Mouse (Mus musculus) liver, embryonic 11.5 days (tissue): ENCODE measurements around the gene Tesmin. TPM values are rescaled to one million over a fixed set of nuclear protein-coding genes. Genes with fewer than 3 reads are reported as not detected.

Experiments used
- ATAC-seq: fragments of 200-750 bp; cut with Nextera tagmentation; replicated peaks from 2 replicates; pipeline ENCODE4 v1.8.0; 2017; ENCODE audit warnings: moderate number of reproducible peaks, mild to moderate bottlenecking, moderate TSS enrichment, moderate library complexity; ENCODE audit not compliant: low FRiP score
- DNase-seq: peaks from one replicate; pipeline ENCODE4 v3.0.0-alpha.2; 2017; ENCODE audit warnings: low spot score
- H3K27ac ChIP-seq: fragments of 300-500 bp; sonication (generic); 2 replicates; pipeline ENCODE4 v1.5.1; 2014; ENCODE audit warnings: mild to moderate bottlenecking, low read depth, low read length, control low read depth
- H3K27me3 ChIP-seq: fragments of 300-500 bp; sonication (generic); replicated peaks from 2 replicates; pipeline ENCODE4 v1.6.1; 2014; ENCODE audit warnings: low read length, mixed read lengths; ENCODE audit not compliant: control insufficient read depth, insufficient read depth
- H3K36me3 ChIP-seq: fragments of 300-500 bp; sonication (generic); 2 replicates; pipeline ENCODE4 v1.6.1; 2014; ENCODE audit warnings: mild to moderate bottlenecking, low read length, moderate library complexity, mixed read lengths; ENCODE audit not compliant: control insufficient read depth, insufficient read depth
- H3K4me1 ChIP-seq: fragments of 300-500 bp; sonication (generic); replicated peaks from 2 replicates; pipeline ENCODE4 v1.6.1; 2014; ENCODE audit warnings: low read length, mixed read lengths; ENCODE audit not compliant: control insufficient read depth, insufficient read depth
- H3K4me2 ChIP-seq: fragments of 300-500 bp; sonication (generic); 2 replicates; pipeline ENCODE4 v1.6.1; 2014; ENCODE audit warnings: mild to moderate bottlenecking, control low read depth, moderate library complexity
- H3K4me3 ChIP-seq: fragments of 300-500 bp; sonication (generic); 2 replicates; pipeline ENCODE4 v1.5.1; 2014; ENCODE audit warnings: low read depth, low read length, control low read depth
- H3K9ac ChIP-seq: fragments of 300-500 bp; sonication (generic); 2 replicates; pipeline ENCODE4 v1.6.1; 2014; ENCODE audit warnings: low read depth, low read length, control low read depth
- H3K9me3 ChIP-seq: fragments of 300-500 bp; sonication (generic); 2 replicates; pipeline ENCODE4 v1.6.1; 2016; ENCODE audit warnings: low read length, inconsistent platforms, mixed read lengths; ENCODE audit not compliant: control insufficient read depth
- WGBS: fragments of 180-500 bp; shearing (Covaris S2); extraction: QIAGEN DNeasy Blood & Tissue Kit; methylation state at CpG from one replicate; pipeline ENCODE4 v1.1.7; 2014; 5-methylcytosine and 5-hydroxymethylcytosine counted together
- polyA plus RNA-seq: library from polyadenylated mRNA; unstranded; fragments of >200 nt; fragmentation: Nextera tagmentation; extraction: Ambion mirVana; gene quantifications from 2 replicates; pipeline ENCODE4 v1.2.1, GENCODE M21; 2014

Gene Tesmin
- polyA plus RNA-seq, 1 experiment from 2014 or later = 0.41 TPM

GRCm38 (mm10) chr19:3376966-3377715 lies 11.5 kb upstream of the Tesmin start:
- WGBS = 24% methylated on average over 4 of the region's 4 CpGs
- no peak overlapping the region for H3K4me2 ChIP-seq
- ATAC-seq = 0 out of 2 replicates have a peak, but pooled peaks have one; percentile 40
- H3K4me3 ChIP-seq = no peak overlapping the region
- H3K27ac ChIP-seq = no peak overlapping the region
- H3K36me3 ChIP-seq = no peaks in the 10 kb centered on the region; the same call in 1 of the 2 replicates
- no peak for DNase-seq
- no peak overlapping the region for H3K9ac ChIP-seq
- H3K9me3 ChIP-seq = no peaks in the 10 kb centered on the region
- H3K27me3 ChIP-seq = no peaks in the 10 kb centered on the region
- peaks cover 2% of the 10 kb centered on the region; the same call in 1 of the 2 replicates for H3K4me1 ChIP-seq

GRCm38 (mm10) chr19:3378614-3379013 lies 10.0 kb upstream of the Tesmin start:
- no peak for DNase-seq
- WGBS = 96% methylated on average over 3 of the region's 3 CpGs
- no peak for ATAC-seq
- H3K4me2 ChIP-seq = no peak overlapping the region
- H3K27me3 ChIP-seq = no peaks in the 10 kb centered on the region
- H3K9ac ChIP-seq = no peak overlapping the region
- no peaks in the 10 kb centered on the region; the same call in 1 of the 2 replicates for H3K36me3 ChIP-seq
- H3K27ac ChIP-seq = no peak overlapping the region
- H3K4me3 ChIP-seq = no peak overlapping the region
- no peaks in the 10 kb centered on the region for H3K9me3 ChIP-seq
- H3K4me1 ChIP-seq = peaks cover 2% of the 10 kb centered on the region; the same call in 1 of the 2 replicates

DNA sequence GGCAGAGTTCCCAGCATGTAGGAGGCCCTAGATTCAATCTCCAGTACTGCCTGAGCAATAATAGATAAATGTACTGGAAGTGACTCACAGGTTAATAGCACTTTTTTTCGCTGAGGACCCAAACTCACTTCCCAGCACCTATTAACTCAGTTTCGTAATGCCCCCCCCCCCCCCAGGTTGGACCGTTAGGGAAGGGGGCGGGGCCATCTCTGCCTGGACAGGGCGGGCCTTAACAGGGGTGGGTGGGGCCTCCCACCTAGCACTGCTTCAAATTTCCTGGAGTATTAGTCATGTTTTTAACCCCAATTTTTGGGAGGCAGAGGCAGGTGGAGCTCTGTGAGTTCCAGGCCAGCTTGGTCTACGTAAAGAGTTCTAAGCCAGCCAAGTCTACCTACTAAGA lies 596 bp upstream of the Tesmin start:
- H3K27ac ChIP-seq = no peak overlapping the region
- ATAC-seq = no peak; the same call in 1 of the 2 replicates
- H3K36me3 ChIP-seq = peaks cover 3% of the 10 kb centered on the region; the same call in 1 of the 2 replicates
- peaks cover 24% of the 10 kb centered on the region for H3K4me1 ChIP-seq
- no peaks in the 10 kb centered on the region for H3K27me3 ChIP-seq
- peaks cover 3% of the 10 kb centered on the region; the same call in 1 of the 2 replicates for H3K9me3 ChIP-seq
- WGBS = 58% methylated on average over 6 of the region's 6 CpGs
- no peak overlapping the region; the same call in 1 of the 2 replicates for H3K4me2 ChIP-seq
- no peak overlapping the region for H3K4me3 ChIP-seq
- H3K9ac ChIP-seq = no peak overlapping the region
- no peak for DNase-seq

GRCm38 (mm10) chr19:3389089-3389488 lies 432 bp downstream of the Tesmin start:
- under 1% methylated on average over 43 of the region's 43 CpGs for WGBS
- peak overlapping the region; percentile 90 for H3K27ac ChIP-seq

DNA sequence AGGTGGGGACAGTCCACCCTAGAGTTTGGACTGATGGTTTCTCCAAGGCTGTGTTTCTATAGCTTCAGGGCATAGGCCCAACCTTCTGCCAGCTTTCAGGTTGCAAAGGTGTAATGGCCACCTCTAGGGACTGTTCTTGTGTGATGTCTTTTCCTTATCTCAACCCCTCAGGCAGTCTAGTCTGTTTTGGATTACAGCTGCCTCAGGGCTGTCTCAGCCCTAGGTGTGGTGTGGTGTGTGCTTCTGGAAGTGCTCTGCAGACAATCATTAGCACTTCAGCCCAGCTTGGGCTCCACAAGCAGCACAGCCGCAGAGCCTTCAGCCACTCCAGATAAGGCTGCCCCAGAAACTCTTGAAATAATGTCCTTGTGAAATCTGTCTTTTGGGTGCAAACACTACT lies 3.7 kb downstream of the Tesmin start:
- Histone ChIP-seq H3K4me2 (no peak overlapping the region), H3K27ac (no peak overlapping the region; the same call in 1 of the 2 replicates), H3K9ac (no peak overlapping the region), H3K4me3 (no peak overlapping the region), H3K9me3 (peaks cover 3% of the 10 kb centered on the region; the same call in 1 of the 2 replicates), H3K36me3 (no peaks in the 10 kb centered on the region), H3K4me1 (peaks cover 24% of the 10 kb centered on the region), H3K27me3 (no peaks in the 10 kb centered on the region)
- 23% methylated on average over 1 of the region's 1 CpGs for whole genome bisulfite sequencing
- DNase-seq (no peak), ATAC-seq (peak; percentile 79)

More at GRCm38 (mm10) chr19:3389089-3389488, 432 bp downstream of the Tesmin start:
- DNase-seq = peak; percentile 90
- H3K4me1 ChIP-seq = peaks cover 24% of the 10 kb centered on the region
- no peaks in the 10 kb centered on the region for H3K27me3 ChIP-seq
- ATAC-seq = peak; percentile 89
- peak overlapping the region; percentile 79 for H3K9ac ChIP-seq
- H3K9me3 ChIP-seq = peaks cover 3% of the 10 kb centered on the region; the same call in 1 of the 2 replicates
- H3K4me3 ChIP-seq = peak overlapping the region; percentile 52
- H3K4me2 ChIP-seq = peak overlapping the region; percentile 89
- peaks cover 2% of the 10 kb centered on the region; the same call in 1 of the 2 replicates for H3K36me3 ChIP-seq

DNA sequence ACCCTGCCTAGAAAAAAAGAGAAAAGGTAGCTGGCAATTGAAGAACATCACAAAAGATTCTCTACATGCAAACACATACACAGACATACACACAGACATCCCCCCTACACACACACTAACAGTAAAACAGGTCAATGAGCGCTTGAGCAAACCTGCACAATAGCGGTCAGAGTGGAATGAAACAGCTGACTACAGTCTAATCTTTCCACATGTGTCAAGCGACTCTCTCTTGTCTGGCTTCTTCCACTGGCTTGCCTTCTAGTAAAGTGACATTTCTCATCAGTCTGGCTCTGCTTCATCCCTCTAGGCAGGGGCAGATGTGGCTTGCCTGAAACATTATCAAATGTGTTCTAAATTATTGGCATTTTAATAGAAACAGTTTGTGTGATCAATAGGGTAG lies 5.6 kb downstream of the Tesmin start:
- peaks cover 3% of the 10 kb centered on the region; the same call in 1 of the 2 replicates for H3K9me3 ChIP-seq

DNA sequence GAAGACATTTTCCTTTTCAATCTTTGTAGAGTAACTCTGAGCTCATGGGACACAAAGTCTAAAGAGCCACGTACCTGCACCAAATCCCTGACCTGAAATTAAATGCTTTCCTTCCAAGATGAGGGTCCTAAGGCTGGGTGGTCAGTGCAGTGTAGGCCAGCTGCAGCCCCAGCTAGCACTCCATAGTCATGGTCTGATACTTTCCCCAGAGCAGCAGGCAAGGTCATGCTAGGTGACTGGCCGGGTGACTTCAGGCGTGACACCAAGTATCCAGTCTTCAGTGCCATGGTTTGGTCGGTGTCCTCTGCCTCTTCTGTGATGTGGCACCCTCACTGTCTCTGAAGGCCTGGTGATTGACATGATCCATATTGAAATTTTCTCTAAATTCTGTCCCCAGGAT lies 11.4 kb downstream of the Tesmin start:
- Histone ChIP-seq H3K4me2 (no peak overlapping the region), H3K9me3 (no peaks in the 10 kb centered on the region), H3K9ac (no peak overlapping the region), H3K4me3 (no peak overlapping the region), H3K27me3 (no peaks in the 10 kb centered on the region; the same call in 1 of the 2 replicates), H3K27ac (no peak overlapping the region), H3K4me1 (no peaks in the 10 kb centered on the region), H3K36me3 (no peaks in the 10 kb centered on the region)
- no peak for DNase-seq
- ATAC-seq = no peak
- 84% methylated on average over 4 of the region's 4 CpGs for WGBS

More for the DNA sequence above, 5.6 kb downstream of the Tesmin start:
- ATAC-seq = no peak
- Histone ChIP-seq H3K27ac (no peak overlapping the region), H3K4me3 (no peak overlapping the region), H3K9ac (no peak overlapping the region), H3K27me3 (no peaks in the 10 kb centered on the region), H3K36me3 (no peaks in the 10 kb centered on the region), H3K4me1 (peaks cover 17% of the 10 kb centered on the region), H3K4me2 (no peak overlapping the region)
- WGBS = 78% methylated on average over 3 of the region's 3 CpGs
- DNase-seq = no peak

- no peak for DNase-seq
- no peaks in the 10 kb centered on the region for H3K4me1 ChIP-seq
- WGBS = 84% methylated on average over 7 of the region's 7 CpGs
- H3K9ac ChIP-seq = no peak overlapping the region
- no peak overlapping the region for H3K4me3 ChIP-seq
- H3K9me3 ChIP-seq = no peaks in the 10 kb centered on the region
- ATAC-seq = no peak
- no peaks in the 10 kb centered on the region for H3K36me3 ChIP-seq
- H3K27me3 ChIP-seq = no peaks in the 10 kb centered on the region; the same call in 1 of the 2 replicates
- no peak overlapping the region for H3K4me2 ChIP-seq
- H3K27ac ChIP-seq = no peak overlapping the region
These were observed 12.8 kb downstream of the Tesmin start for GRCm38 (mm10) chr19:3401504-3401903.
